Mouse (Mus musculus) C2C12 (cell line): ENCODE measurements at regions not wholly inside any gene's neighbourhood (a gene's known extent, or its start where the extent isn't known, plus 50 kb on each side); places are given as distances from the start of the nearest gene placed in this dataset.

Experiments
- CEBPB ChIP-seq: IDR thresholded peaks from one replicate; pipeline ENCODE4 v1.6.1; 2011; ENCODE audit warnings: low read depth, mild to moderate bottlenecking, control low read depth, moderate library complexity
- CTCF ChIP-seq: IDR thresholded peaks from one replicate; pipeline ENCODE4 v1.5.1; 2011; ENCODE audit not compliant: control insufficient read depth, insufficient read depth, insufficient read length
- MAX ChIP-seq: IDR thresholded peaks from one replicate; pipeline ENCODE4 v1.6.1; 2011; ENCODE audit warnings: mild to moderate bottlenecking, control low read depth
- USF1 ChIP-seq: IDR thresholded peaks from one replicate; pipeline ENCODE4 v1.6.1; 2011; ENCODE audit warnings: low read depth, mild to moderate bottlenecking, control low read depth, moderate library complexity

GRCm38 (mm10) chr3:149295942-149296341 lies 305.6 kb upstream of the Adgrl2 start:
- TF ChIP-seq CTCF (no peak), USF1 (no peak), MAX (no peak), CEBPB (no peak)
